Mouse (Mus musculus): ENCODE measurements around the gene Clasp2. TPM values are rescaled to one million over a fixed set of nuclear protein-coding genes. Genes with fewer than 3 reads are reported as not detected.

Clasp2 gene
- 5.8 and 5.9 TPM in 2 replicates for polyA plus RNA-seq (2012; rRNA removed)

- no peaks in the 10 kb centered on the region for H3K27me3 ChIP-seq (ENCODE audit: control insufficient read depth, insufficient read depth, low read length)
- H3K36me3 ChIP-seq (ENCODE audit: control insufficient read depth, insufficient read depth, low read length), result no peaks in the 10 kb centered on the region
- TF ChIP-seq POLR2A (IDR thresholded peaks at IDR 0.05; ENCODE audit: control insufficient read depth, low read depth, low read length) (peak; percentile 60), CTCF (IDR thresholded peaks at IDR 0.05; ENCODE audit: control insufficient read depth, insufficient read depth, insufficient replicate concordance, low read depth, low read length) (no peak)
- H3K4me1 ChIP-seq (ENCODE audit: control insufficient read depth, insufficient read depth, low read length), result peaks cover 9% of the 10 kb centered on the region
- H3K27ac ChIP-seq (ENCODE audit: control insufficient read depth, insufficient read depth, low read depth, low read length), result peak within 1 kb of the TSS; percentile 91
- H3K4me3 ChIP-seq (ENCODE audit: control insufficient read depth, low read depth, low read length), result peak within 1 kb of the TSS; percentile 87
Measured at GRCm38 (mm10) chr9:113741108-113741636, at the start of gene Clasp2. Clasp2 (plus strand) TSS chr9:113741473.

- Histone ChIP-seq H3K27me3 (ENCODE audit: control insufficient read depth, insufficient read depth, low read length) (no peaks in the 10 kb centered on the region), H3K4me1 (ENCODE audit: control insufficient read depth, insufficient read depth, low read length) (peaks cover under 1% of the 10 kb centered on the region), H3K27ac (ENCODE audit: control insufficient read depth, insufficient read depth, low read depth, low read length) (0 out of 2 replicates have a peak overlapping the region, but pooled peaks have one; percentile 12), H3K36me3 (ENCODE audit: control insufficient read depth, insufficient read depth, low read length) (no peaks in the 10 kb centered on the region; the same call in 1 of the 2 replicates), H3K4me3 (ENCODE audit: control insufficient read depth, low read depth, low read length) (no peak overlapping the region)
- TF ChIP-seq POLR2A (IDR thresholded peaks at IDR 0.05; ENCODE audit: control insufficient read depth, low read depth, low read length), result no peak
- no peak for TF ChIP-seq CTCF (IDR thresholded peaks at IDR 0.05; ENCODE audit: control insufficient read depth, insufficient read depth, insufficient replicate concordance, low read depth, low read length)
Measured at GRCm38 (mm10) chr9:113701441-113702160, 39.7 kb upstream of the Clasp2 start.

- Histone ChIP-seq H3K27ac (ENCODE audit: control insufficient read depth, insufficient read depth, low read depth, low read length) (no peak overlapping the region), H3K4me1 (ENCODE audit: control insufficient read depth, insufficient read depth, low read length) (peaks cover 6% of the 10 kb centered on the region), H3K36me3 (ENCODE audit: control insufficient read depth, insufficient read depth, low read length) (no peaks in the 10 kb centered on the region), H3K4me3 (ENCODE audit: control insufficient read depth, low read depth, low read length) (no peak overlapping the region), H3K27me3 (ENCODE audit: control insufficient read depth, insufficient read depth, low read length) (no peaks in the 10 kb centered on the region)
- no peak for TF ChIP-seq POLR2A (IDR thresholded peaks at IDR 0.05; ENCODE audit: control insufficient read depth, low read depth, low read length)
Measured at GRCm38 (mm10) chr9:113706108-113706507, 35.2 kb upstream of the Clasp2 start.

- peaks cover 7% of the 10 kb centered on the region for H3K4me1 ChIP-seq (ENCODE audit: control insufficient read depth, insufficient read depth, low read length)
- no peak for TF ChIP-seq CTCF (IDR thresholded peaks at IDR 0.05; ENCODE audit: control insufficient read depth, insufficient read depth, insufficient replicate concordance, low read depth, low read length)
- TF ChIP-seq POLR2A (IDR thresholded peaks at IDR 0.05; ENCODE audit: control insufficient read depth, low read depth, low read length), result no peak
- no peaks in the 10 kb centered on the region for H3K27me3 ChIP-seq (ENCODE audit: control insufficient read depth, insufficient read depth, low read length)
- H3K4me3 ChIP-seq (ENCODE audit: control insufficient read depth, low read depth, low read length), result peak overlapping the region; percentile 33
- no peaks in the 10 kb centered on the region for H3K36me3 ChIP-seq (ENCODE audit: control insufficient read depth, insufficient read depth, low read length)
- no peak overlapping the region for H3K27ac ChIP-seq (ENCODE audit: control insufficient read depth, insufficient read depth, low read depth, low read length)
Measured at GRCm38 (mm10) chr9:113706841-113707240, 34.4 kb upstream of the Clasp2 start.

- TF ChIP-seq CTCF (IDR thresholded peaks at IDR 0.05; ENCODE audit: control insufficient read depth, insufficient read depth, insufficient replicate concordance, low read depth, low read length), result no peak
- peak; percentile 92 for TF ChIP-seq POLR2A (IDR thresholded peaks at IDR 0.05; ENCODE audit: control insufficient read depth, low read depth, low read length)
- H3K36me3 ChIP-seq (ENCODE audit: control insufficient read depth, insufficient read depth, low read length), result no peaks in the 10 kb centered on the region
- peak within 1 kb of the TSS; percentile 68 for H3K27ac ChIP-seq (ENCODE audit: control insufficient read depth, insufficient read depth, low read depth, low read length)
Measured at GRCm38 (mm10) chr9:113707481-113708360, 33.6 kb upstream of the Clasp2 start, which contains the start of gene Pdcd6ip. Pdcd6ip (minus strand) TSS chr9:113708259.

GRCm38 (mm10) chr9:113708361-113709280 lies 32.7 kb upstream of the Clasp2 start:
- TF ChIP-seq POLR2A (IDR thresholded peaks at IDR 0.05; ENCODE audit: control insufficient read depth, low read depth, low read length) (no peak), CTCF (IDR thresholded peaks at IDR 0.05; ENCODE audit: control insufficient read depth, insufficient read depth, insufficient replicate concordance, low read depth, low read length) (no peak)
- H3K4me3 ChIP-seq (ENCODE audit: control insufficient read depth, low read depth, low read length), result peak overlapping the region; percentile 93
- H3K36me3 ChIP-seq (ENCODE audit: control insufficient read depth, insufficient read depth, low read length), result no peaks in the 10 kb centered on the region
- H3K4me1 ChIP-seq (ENCODE audit: control insufficient read depth, insufficient read depth, low read length), result peaks cover 7% of the 10 kb centered on the region
- no peaks in the 10 kb centered on the region for H3K27me3 ChIP-seq (ENCODE audit: control insufficient read depth, insufficient read depth, low read length)
- H3K27ac ChIP-seq (ENCODE audit: control insufficient read depth, insufficient read depth, low read depth, low read length), result no peak overlapping the region

More at GRCm38 (mm10) chr9:113707481-113708360, 33.6 kb upstream of the Clasp2 start, which contains the start of gene Pdcd6ip:
- Histone ChIP-seq H3K4me3 (ENCODE audit: control insufficient read depth, low read depth, low read length) (peak within 1 kb of the TSS; percentile 93), H3K4me1 (ENCODE audit: control insufficient read depth, insufficient read depth, low read length) (peaks cover 7% of the 10 kb centered on the region), H3K27me3 (ENCODE audit: control insufficient read depth, insufficient read depth, low read length) (no peaks in the 10 kb centered on the region)

All from testis, adult 2 months (tissue).